In genomic region chr17:10396863-10397262, GRCm38 (mm10) we compare ENCODE assay signal across 10 mouse cellular contexts.
DNase-seq lines count a peak whose midpoint lies in the region; TF ChIP-seq lines count a peak whose summit lies in the region.
"Had no signal": no experiment of that assay in that cellular context is flagged by ENCODE, and none has a peak within 500 bp of the region (broad histone marks: within the 10 kb centered on the region; RNA-seq: fewer than 3 reads in every experiment).

No protein-coding gene starts in this region.

- peaks cover 77% of the 10 kb centered on the region for H3K4me1 ChIP-seq in heart, embryonic 10.5 days
- H3K4me1 ChIP-seq in limb, embryonic 10.5 days = peaks cover 49% of the 10 kb centered on the region
- peaks cover 28% of the 10 kb centered on the region for H3K4me1 ChIP-seq in olfactory bulb, adult 2 months (ENCODE audit: control insufficient read depth, insufficient read depth, low read length)
- H3K4me1 ChIP-seq: megakaryocyte, embryonic 14.5 days had no signal

- H3K4me3 ChIP-seq in heart, embryonic 10.5 days = no peak overlapping the region
- H3K4me3 ChIP-seq in left cerebral cortex, adult 2 months = no peak overlapping the region
- H3K4me3 ChIP-seq in limb, embryonic 10.5 days = no peak overlapping the region
- no peak overlapping the region for H3K4me3 ChIP-seq in olfactory bulb, adult 2 months (ENCODE audit: insufficient read depth, low read depth, low read length)
- H3K4me3 ChIP-seq: megakaryocyte, embryonic 14.5 days had no signal

- intact Hi-C loops in left cerebral cortex, adult 2 months (cut with DNase I) = no loop called here
- intact Hi-C loops in left cerebral cortex, postnatal 25 days (cut with DNase I) = loop anchor here (5.0 kb wide), 1 partner anchor 345 kb away; no protein-coding TSS in a partner anchor
- intact Hi-C loops in left cerebral cortex, postnatal 4 days (cut with DNase I) = no loop called here

- TF ChIP-seq CTCF in left cerebral cortex, adult 2 months (IDR thresholded peaks at IDR 0.05) = no peak
- TF ChIP-seq CTCF in olfactory bulb, adult 2 months (IDR thresholded peaks at IDR 0.05; ENCODE audit: insufficient read depth, low read depth, low read length) = no peak

- H3K9me3 ChIP-seq in heart, embryonic 10.5 days = no peaks in the 10 kb centered on the region
- no peaks in the 10 kb centered on the region for H3K9me3 ChIP-seq in limb, embryonic 10.5 days (replicated peaks)
- H3K9me3 ChIP-seq: megakaryocyte, embryonic 14.5 days had no signal

- H3K36me3 ChIP-seq in heart, embryonic 10.5 days = no peaks in the 10 kb centered on the region
- H3K36me3 ChIP-seq in limb, embryonic 10.5 days = no peaks in the 10 kb centered on the region

- H3K27ac ChIP-seq in heart, embryonic 10.5 days = peak overlapping the region; percentile 89
- H3K27ac ChIP-seq in left cerebral cortex, adult 2 months = peak overlapping the region; percentile 9
- H3K27ac ChIP-seq in limb, embryonic 10.5 days = peak overlapping the region; percentile 20; the same call in 1 of the 2 replicates
- H3K27ac ChIP-seq in olfactory bulb, adult 2 months (ENCODE audit: insufficient read depth, low read depth, low read length) = peak overlapping the region; percentile 52

- WGBS in heart, embryonic 10.5 days = 63% methylated on average over 6 of the region's 6 CpGs
- WGBS in limb, embryonic 10.5 days = 85% methylated on average over 6 of the region's 6 CpGs
- 62% methylated on average over 6 of the region's 6 CpGs for WGBS in olfactory bulb, adult 2 months

- no peak for TF ChIP-seq POLR2A in olfactory bulb, adult 2 months (IDR thresholded peaks at IDR 0.05; ENCODE audit: insufficient read depth, low read depth, low read length)

- no peak for DNase-seq in heart, embryonic 10.5 days (ENCODE audit: low spot score)
- DNase-seq in heart, postnatal 4 days = no peak
- DNase-seq in left cerebral cortex, adult 2 months (ENCODE audit: extremely low spot score in 1 of 2, low spot score in 2 of 2) = no peak
- DNase-seq in left cerebral cortex, postnatal 25 days (ENCODE audit: low spot score in 2 of 2) = no peak
- no peak for DNase-seq in limb, embryonic 10.5 days (ENCODE audit: low spot score)
- no peak for DNase-seq in left cerebral cortex, postnatal 4 days
- DNase-seq: lung, embryonic 14.5 days; thymus, postnatal 4 days had no signal

- no peaks in the 10 kb centered on the region for H3K27me3 ChIP-seq in heart, embryonic 10.5 days (ENCODE audit: insufficient read depth, poor library complexity, severe bottlenecking)
- no peaks in the 10 kb centered on the region for H3K27me3 ChIP-seq in limb, embryonic 10.5 days (ENCODE audit: low read depth, poor library complexity, severe bottlenecking)

Comparison
In these comparisons a context has a peak if more than half of its experiments do, and no peak if none do; other contexts are left out.
1. H3K27ac ChIP-seq: peak in every context shown above with its lines; median percentile 89 in heart, embryonic 10.5 days; 52 in olfactory bulb, adult 2 months; 20 in limb, embryonic 10.5 days; 9 in left cerebral cortex, adult 2 months.